Mouse (Mus musculus) CD8-positive naive resting alpha-beta T cell, adult 2 months (primary cell): ENCODE results near the gene Glt6d1.
"Not testable (repeated sequence)": the region's sequence is repeated elsewhere in the genome, so short reads cannot be mapped to it uniquely, and the experiment has no call there.

Experiments used
- DNase-seq, 2 experiments: peaks; one replicate each; pipeline ENCODE4 v3.0.0; 2022; ENCODE audit warnings: low read depth in 2 of 2, low spot score in 2 of 2

The Glt6d1 gene

DNA sequence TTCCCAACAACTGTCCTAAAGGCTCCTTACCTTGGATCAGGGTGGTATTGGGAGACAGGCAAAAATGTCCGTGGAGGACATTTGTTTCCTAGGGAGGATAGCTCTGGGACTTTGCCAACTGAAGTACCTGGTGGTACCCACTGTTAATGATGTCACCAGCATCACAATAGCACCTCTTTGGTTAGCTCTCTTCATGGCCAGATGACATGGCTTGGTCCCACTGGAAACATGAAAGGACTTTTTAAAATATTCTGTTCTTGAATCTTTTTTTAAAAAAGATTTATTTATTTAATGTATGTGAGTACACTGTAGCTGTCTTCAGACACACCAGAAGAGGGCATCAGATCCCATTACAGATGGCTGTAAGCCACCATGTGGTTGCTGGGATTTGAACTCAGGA is at the start of gene Glt6d1:
Gene Glt6d1 (minus strand): TSS at position 101 of the 400 bp plus-strand sequence.
- DNase-seq: not testable (repeated sequence)

DNA sequence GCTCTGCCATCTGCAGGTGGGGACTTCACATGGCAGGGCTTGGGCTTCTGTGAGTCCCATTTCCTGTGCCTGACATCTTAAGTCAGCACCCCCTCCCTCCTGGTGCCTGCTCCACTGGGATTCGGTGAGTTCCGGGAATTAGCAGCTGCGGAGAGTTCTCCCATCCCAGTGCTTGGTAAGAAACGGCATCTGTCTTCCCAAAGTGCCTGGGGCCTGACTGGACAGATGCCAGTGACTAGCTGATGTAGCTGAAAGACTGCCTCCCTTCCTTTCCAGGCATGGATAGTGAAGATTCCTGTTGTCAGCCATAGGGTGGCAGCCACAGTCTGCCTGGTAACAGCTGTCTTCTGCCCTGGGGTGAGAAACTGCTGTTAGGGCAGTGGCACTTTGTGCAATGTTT is 49.8 kb upstream of the Glt6d1 start:
- DNase-seq: no peak

DNA sequence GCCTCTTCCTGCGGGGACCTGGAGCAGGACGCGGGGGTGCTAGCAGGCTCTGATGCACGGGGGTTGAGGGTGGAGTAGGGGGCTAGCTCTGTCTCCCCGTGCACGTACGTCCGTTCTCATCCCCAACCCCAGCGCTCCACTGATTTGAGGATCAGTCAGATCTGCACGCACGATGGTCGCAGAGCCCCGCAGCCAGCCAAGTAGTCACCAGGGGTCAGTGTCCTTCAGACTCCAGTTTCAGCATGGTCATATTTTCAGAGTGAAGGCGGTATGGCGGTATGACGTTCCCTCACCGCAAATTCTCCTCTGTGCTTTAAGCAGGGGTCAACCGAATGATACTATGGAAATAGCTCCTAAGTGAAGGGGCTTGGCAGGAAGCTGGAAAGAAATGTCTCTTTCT is 48.6 kb upstream of the Glt6d1 start:
- DNase-seq: no peak

DNA sequence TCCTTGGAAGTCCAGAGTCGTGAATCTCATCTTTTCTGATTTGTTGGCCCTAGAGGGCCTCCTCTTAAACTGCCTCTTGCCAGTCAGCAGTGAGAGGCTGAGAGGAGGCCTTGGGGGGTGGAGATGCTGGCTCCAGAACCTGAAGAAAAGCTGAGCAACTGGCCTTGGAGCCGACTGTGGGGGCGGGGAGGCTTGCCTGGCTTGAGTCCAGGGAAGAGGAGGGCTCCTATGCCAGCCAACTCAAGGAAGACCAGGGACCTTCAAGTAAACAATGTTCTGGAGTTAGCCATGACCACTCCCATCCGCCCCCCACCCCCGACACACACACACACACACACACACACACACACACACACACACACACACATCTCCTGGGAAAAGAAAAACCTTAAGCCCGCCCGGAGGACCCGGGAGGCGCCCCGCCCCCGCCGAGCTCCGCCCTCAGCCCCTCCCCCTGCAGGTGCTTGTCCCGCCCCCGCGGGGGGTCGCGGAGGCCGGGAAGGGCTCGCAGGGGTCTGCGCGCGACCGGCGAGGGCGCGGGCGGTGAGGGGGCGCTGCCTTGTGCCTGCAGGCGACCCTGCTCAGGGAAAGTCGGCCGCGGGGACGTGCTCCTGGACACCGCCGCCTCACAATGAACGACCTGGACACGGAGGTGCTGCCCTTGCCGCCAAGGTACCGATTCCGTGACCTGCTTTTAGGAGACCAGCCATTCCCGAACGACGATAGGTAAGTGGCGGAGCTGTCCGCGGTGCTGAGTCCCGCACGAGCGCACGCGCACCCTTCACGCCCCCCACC is 47.9 kb upstream of the Glt6d1 start, which contains the start of gene Kcnt1:
Gene Kcnt1 (plus strand): TSS at position 398 of the 795 bp plus-strand sequence.
- no peak for DNase-seq

DNA sequence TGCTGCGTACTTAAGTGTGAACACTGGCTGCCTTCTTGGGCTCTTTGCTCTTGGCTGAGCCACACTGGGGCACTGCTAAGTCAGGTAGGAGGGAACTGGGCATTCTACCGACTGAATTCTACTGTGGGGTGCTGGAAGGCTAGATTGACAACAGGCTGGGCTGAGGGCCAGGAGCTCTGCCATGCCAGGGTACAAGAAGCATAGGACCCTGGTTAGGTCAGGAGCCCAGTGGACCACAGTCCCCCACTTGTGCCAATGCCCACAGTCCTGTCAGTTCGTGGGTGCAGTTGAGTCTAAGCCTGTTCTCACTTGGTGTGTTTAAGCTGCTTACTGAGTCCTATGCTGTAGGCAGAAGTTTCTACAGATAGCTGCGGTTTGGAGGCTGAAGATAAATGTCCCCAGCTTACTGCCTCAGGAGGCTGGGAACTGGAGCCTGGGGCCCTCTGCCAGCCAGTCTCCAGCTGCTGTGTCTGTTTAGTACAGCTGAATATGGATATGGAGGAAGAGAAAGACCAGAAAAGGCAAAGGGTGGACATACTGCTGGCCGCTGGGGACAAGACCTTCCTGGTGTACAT is 47.1 kb upstream of the Glt6d1 start:
- DNase-seq: no peak

DNA sequence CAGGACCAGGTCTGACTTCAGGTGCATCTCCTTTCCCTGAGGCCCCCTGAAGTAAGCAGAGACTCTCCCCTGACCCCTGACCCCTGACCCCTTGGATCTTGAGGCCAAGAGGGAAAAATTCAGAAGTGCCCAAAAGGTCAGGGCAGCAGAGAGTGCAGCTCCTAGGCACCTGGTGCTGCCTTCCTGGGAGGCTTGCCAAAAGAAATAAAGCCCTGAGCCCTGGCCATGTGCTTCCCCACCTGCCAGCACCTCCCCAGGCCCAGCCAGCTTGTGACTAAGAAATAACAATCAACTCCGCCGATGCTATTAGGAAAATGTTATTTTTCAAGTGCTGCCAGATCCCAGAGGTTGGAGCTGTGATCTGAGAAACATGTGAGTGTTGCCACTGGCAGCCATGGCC is 46.4 kb upstream of the Glt6d1 start:
- DNase-seq: no peak

DNA sequence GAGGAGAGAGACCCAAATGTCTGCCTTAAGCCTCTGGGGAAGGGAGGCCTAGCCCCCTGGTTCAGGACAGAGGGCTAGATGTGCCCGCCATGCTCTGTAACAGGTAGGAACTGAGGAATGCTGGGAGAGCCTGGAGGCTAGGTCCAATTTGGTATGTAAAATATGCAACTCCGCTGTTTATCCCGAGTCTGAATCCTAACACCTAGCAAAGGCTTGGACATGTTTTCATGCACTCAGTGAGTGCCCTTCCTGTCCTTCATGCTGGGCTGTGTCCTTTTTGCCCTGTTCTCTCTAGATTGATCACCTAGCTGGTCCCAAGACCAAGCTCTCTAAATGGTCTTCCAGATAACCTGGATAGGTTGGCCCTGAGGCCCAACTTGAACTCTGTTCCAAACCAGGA is 44.2 kb upstream of the Glt6d1 start:
- DNase-seq: no peak

DNA sequence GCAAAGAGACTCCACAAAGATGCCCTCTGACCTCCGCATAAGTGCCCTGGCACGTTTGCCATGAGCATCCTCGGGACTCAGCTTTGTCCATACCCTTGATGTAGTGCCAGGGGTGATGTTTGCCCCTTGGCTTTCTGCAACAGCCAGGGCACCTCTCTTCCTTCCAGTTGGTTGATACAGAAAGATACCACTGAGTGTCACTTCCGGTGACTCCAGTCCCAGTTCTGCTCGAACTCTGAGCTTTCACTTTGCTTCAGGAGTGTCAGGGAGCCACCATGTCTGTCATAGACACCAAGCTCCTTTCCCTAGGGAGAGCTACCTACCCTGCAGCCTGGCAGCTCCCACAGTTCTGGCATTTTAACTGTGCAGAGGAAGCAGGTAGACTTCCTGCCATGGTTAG is 38.4 kb upstream of the Glt6d1 start:
- no peak for DNase-seq

DNA sequence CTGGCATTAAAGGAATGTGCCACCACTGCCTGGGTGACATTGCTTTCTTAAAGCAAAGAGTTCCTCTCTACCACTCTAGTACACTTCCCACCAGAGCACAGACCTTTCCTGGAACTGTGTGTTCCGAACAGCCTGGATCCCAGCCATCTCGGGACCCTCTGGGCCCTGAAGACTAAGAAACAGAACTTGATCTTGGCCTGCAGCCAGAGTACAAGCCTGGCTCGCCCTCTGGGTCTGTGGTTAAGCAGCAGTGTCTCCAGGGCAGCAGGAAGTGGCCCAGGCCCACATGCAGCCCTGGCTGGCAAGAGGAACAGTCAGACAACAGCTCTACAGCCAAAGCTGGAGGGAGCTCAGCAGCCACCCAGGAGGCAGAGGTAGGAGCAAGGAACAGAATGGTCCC is 37.0 kb upstream of the Glt6d1 start:
- no peak for DNase-seq

DNA sequence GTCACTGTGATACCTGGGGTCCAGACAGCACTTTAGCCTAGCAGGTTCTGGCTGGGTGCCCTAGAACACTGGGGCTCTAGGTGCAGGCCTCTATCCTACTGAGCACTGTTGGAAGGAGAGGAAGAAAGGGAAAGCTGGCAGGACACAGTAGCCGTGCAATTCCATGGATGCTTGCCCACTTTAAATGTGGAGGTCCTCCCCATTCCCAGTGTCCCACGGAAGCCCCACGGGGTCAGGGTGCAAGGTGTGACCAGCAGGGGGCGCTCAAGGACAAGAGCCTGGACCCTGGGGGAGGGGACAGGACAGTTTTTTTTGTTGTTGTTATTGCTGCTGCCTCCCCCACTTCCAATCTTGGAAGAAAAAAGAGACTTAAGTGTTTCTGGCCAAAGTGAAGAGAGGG is 34.7 kb upstream of the Glt6d1 start:
- DNase-seq: peak; percentile 56 to 60

DNA sequence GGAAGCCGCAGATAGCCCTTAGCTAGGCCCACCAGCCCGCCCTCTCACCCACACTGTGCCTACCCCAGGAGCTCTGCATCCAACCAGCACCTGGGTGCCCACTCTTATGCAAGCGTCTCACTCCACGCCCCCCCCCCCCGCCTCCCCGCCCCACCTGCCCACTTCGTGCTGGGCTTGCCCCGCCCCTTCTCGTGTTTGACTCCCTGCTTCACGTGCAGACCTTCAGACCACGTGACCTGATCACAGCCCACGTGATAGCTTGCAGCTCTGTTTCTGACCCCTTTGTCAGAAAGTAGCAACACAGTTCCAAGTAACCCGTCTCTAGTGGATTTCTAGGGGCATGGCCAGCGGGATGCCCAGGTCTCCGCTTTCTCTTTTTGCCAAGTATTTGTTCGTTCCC is 31.6 kb upstream of the Glt6d1 start, which contains the start of gene Sohlh1:
Gene Sohlh1 (minus strand): TSS at position 23 of the 400 bp plus-strand sequence.
- DNase-seq: no peak

DNA sequence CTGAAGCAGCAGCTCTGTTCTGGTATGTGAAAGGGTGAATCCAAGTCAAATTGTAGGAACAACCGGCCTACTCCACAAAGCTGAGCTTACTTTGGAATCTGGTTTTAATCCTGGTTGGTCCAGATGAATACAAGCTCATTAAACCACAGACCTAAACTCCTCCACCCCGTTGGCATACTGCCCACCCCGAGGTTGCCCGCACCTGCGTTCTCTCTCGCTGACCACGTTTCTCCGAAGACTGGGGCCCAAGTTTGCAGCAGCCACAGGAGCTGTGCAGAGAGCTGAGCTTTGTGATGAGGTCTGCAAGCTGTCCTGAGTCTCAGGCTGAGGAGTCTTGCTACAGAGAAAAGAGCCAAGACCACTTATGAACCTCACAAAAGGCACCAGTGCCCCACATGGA is 30.9 kb upstream of the Glt6d1 start:
- DNase-seq: no peak

DNA sequence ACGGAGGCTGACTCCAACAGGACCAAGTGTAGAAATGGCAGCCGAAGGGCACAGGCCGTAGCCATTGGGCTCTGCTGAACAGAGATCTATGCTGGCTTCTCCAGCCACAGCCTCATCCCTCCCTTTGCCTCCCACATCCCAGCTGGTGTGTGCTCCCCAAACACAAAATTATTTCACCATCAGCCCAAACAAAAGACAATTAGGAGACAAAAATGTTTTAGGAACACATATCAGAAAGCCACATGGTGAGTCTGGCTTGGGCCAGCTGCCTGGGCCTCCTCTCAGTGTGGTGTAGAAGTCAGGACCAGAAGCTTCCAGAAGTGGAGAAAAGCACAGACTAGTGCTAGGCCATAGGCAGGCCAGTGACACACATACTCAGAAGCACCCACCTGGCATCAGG is 28.4 kb upstream of the Glt6d1 start:
- DNase-seq: no peak

DNA sequence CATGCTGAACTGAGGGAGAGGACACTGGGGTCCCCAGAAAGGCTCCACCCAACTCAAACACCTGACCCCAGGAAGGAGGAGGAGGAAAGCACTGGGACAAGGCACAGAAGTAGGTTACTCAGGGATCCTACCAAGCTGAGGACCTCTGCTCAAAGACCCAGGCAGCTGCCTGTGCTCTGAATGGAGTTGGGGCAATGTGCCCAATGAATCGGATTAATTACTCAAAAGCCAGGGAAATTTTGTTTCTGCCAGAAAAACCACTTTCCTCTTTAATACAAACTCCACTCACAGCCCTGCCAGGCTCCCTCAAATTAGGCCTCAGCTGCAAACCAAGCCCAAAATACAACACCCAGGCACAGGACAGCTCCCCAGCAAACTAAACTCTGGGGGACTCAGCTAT is 27.1 kb upstream of the Glt6d1 start:
- DNase-seq: no peak

DNA sequence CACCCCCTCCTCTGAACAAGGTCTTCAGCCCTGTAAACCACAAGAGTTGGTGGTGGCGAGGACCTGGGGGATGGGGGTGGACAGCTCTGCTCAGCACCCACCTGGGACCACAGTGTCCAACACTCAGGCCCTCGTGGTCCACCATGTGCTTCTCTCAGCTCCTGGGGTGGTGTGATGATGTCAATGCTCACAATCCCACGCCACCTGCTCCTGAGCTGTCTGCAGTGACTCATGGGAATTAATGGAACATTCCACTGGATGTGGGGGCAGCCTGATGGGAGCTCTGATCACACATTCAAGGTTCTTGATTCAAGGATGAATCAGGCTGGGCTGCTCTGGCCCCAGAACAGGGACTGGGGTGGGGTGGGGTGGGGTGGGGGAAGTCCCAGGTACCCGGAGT is 26.5 kb upstream of the Glt6d1 start:
- no peak for DNase-seq

DNA sequence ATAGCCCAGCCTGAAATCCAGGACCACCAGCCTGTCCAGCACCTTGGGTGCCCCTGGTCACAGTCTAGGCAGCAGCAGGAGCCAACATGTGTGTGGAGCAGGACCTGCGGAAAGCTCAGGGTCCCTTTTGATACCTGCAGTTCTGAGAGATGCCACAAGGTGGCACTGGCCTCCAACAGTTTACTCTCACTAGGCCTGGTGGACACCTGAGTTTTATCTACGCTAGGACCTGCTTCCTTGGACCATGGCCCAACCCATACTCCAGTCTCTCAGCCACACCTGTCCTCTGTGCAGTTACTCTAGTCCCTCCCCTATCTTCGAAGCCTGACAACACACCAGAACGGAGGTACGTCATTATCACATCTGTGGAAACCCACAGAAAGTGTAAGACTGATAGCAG is 20.6 kb upstream of the Glt6d1 start:
- peak; percentile 52 to 58 for DNase-seq

DNA sequence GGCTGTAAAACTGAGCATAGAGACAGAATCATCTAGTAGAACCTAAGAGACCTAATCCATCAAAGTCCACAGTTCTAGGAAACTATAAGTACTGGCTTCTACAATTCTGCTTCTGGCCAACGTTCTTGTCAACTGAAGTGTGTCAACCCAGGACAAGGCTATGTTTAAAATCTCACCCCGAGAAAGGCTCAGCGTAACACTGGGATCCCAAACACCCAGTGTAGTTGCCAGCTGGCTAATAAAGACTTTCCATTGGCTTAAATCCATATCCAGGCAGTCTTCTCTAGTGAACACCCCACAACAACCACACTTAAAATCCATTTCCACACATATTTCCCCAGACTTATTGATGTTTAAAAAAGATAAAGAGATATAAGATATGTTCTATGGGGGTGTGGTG is 15.1 kb upstream of the Glt6d1 start:
- DNase-seq: no peak

DNA sequence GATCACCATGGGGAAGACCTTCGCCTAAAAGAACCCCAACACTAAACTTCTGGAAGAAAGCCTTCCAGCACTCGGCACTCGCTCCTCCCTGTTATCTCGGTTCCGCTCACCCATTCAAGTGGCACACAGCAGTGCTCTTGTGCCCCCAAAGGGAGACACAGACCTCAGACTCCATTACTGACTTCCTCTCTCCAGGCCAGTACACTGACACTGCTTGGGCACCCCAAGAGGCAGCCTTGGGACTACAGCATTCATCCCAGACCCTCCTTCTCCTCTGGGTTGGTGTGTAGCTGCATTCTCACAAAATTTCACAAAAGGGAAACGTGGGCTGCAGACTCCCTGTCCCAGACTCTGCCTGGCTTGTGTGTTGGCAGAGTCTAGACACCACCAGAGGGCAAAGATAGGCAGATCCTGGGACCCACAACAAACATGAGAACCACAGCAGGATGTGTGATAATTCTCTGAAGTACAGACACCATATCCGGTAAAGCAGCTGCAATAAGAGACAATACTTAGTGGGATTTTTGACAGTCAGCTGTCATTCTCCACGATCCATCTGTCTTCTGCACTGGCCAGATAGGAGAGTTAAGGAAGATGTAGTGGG is 12.8 kb upstream of the Glt6d1 start:
- DNase-seq: peak; percentile 42 to 51

DNA sequence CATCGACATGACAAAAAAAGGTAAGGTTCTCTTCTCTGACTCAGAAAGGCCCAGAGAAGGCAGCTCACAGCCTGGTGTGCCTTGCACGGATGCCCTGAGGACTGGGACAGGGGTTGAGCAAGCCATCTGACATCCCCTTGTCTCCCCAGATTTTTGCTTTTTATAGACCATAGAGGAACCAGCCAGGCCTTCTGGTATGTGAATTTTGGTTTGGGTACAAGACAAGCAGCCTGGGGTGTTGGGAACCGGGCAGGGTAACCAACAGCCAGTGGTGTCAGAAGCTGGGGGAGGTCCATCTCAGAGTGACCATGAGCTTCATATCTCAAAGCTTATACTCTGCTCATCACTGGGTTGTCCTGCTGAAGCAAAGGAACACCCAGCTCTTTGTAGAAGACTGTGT is 9.1 kb upstream of the Glt6d1 start:
- no peak for DNase-seq

DNA sequence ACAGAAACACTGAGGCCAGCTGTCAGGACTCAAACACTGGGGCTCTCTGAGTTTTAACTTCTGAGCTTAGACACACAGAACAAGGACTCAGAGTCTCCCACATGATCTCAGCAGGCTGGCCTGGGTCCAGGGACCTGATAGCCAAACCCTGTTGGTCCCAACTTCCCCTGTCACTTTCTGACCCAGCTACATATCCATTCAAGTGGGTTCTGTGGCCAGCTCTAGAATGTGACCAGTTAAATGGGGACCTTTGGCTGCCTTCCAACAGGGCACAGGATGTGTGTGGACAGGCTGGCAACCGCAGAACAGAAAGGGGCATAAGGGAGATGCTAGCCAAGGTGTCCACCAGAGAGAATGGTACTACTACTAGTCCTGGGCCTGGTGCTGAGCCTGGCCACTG is 7.2 kb upstream of the Glt6d1 start, which contains the start of gene Lcn9:
Gene Lcn9 (plus strand): TSS at position 348 of the 400 bp plus-strand sequence.
- DNase-seq: no peak

DNA sequence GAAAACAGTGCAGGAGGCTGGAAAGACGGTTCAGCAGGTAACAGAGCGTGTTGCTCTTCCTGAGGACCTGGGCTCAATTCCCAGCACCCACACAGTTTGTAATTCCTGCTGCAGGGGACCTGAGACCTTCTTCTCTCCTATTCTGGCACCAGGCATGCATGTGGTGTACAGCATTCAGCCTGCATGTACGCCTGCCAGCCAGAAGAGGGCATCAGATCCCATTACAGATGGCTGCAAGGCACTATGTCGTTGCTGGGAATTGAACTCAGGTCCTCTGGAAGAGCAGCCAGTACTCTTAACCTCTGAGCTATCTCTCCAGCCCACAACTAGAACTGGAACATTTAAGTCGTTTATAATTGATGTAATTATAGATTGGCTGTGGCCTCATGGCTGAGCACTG is 2.3 kb downstream of the Glt6d1 start:
- DNase-seq: no peak

DNA sequence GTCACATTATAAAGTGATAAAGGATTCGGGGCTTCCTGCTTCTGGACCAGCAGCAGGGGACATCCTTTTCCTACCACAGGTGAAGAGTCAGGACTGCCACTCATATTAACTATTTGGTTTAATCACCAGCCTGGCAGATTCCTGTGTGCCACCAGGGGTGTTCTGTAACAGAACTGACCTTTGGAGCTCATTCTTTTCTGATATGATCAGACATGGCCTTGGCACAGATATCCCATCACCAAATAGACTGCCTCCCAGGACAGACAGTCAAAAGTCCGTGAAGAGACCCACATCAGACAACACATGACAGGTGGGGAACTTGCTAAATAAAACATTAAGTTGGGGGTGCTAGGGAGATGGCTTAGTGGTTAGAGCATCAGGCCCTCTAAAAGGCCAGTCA is 3.9 kb downstream of the Glt6d1 start:
- DNase-seq: no peak
